Mouse (Mus musculus): ENCODE measurements around the gene Ptpn11. TPM values are rescaled to one million over a fixed set of nuclear protein-coding genes. Genes with fewer than 3 reads are reported as not detected.

Gene Ptpn11
- 6.2 and 6.9 TPM in 2 replicates for polyA plus RNA-seq (2012; rRNA removed)

GRCm38 (mm10) chr5:121190836-121191583 is at the start of gene Ptpn11:
TSS of gene Ptpn11 (minus strand) at chr5:121191397.
- H3K4me1 ChIP-seq (ENCODE audit: control insufficient read depth, insufficient read depth, low read length), result peaks cover 9% of the 10 kb centered on the region
- H3K27me3 ChIP-seq (ENCODE audit: control insufficient read depth, insufficient read depth, low read length), result no peaks in the 10 kb centered on the region
- H3K27ac ChIP-seq (ENCODE audit: control insufficient read depth, insufficient read depth, low read depth, low read length), result peak within 1 kb of the TSS; percentile 55
- peak; percentile 69 for TF ChIP-seq POLR2A (IDR thresholded peaks at IDR 0.05; ENCODE audit: control insufficient read depth, low read depth, low read length)
- no peak for TF ChIP-seq CTCF (IDR thresholded peaks at IDR 0.05; ENCODE audit: control insufficient read depth, insufficient read depth, insufficient replicate concordance, low read depth, low read length)
- H3K4me3 ChIP-seq (ENCODE audit: control insufficient read depth, low read depth, low read length), result peak within 1 kb of the TSS; percentile 88
- H3K36me3 ChIP-seq (ENCODE audit: control insufficient read depth, insufficient read depth, low read length), result no peaks in the 10 kb centered on the region

DNA sequence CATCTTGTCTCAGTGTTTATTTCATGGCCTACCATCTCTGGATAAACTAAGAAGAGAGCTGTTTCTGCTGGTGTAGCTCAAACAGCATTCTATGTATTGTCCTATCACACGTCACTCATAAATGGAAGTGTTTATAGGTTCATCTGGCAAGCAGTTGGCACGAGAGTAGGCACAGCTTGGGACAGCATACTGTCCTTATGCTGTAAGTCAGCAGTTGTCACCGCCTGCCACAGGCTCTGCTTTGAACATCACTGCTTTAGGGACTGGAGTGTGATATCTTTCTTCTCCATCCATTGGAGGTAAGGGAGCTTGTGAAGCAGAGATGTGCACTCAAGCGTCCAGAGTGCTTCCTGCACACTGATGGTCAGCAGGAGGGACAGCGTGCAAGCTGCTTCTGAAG is 48.6 kb upstream of the Ptpn11 start:
- no peak for TF ChIP-seq POLR2A (IDR thresholded peaks at IDR 0.05; ENCODE audit: control insufficient read depth, low read depth, low read length)
- TF ChIP-seq CTCF (IDR thresholded peaks at IDR 0.05; ENCODE audit: control insufficient read depth, insufficient read depth, insufficient replicate concordance, low read depth, low read length), result no peak
- no peak overlapping the region for H3K4me3 ChIP-seq (ENCODE audit: control insufficient read depth, low read depth, low read length)
- H3K4me1 ChIP-seq (ENCODE audit: control insufficient read depth, insufficient read depth, low read length), result no peaks in the 10 kb centered on the region
- H3K36me3 ChIP-seq (ENCODE audit: control insufficient read depth, insufficient read depth, low read length), result no peaks in the 10 kb centered on the region
- H3K27ac ChIP-seq (ENCODE audit: control insufficient read depth, insufficient read depth, low read depth, low read length), result no peak overlapping the region
- H3K27me3 ChIP-seq (ENCODE audit: control insufficient read depth, insufficient read depth, low read length), result no peaks in the 10 kb centered on the region

- H3K27ac ChIP-seq (ENCODE audit: control insufficient read depth, insufficient read depth, low read depth, low read length), result no peak overlapping the region
- H3K27me3 ChIP-seq (ENCODE audit: control insufficient read depth, insufficient read depth, low read length), result no peaks in the 10 kb centered on the region
- H3K36me3 ChIP-seq (ENCODE audit: control insufficient read depth, insufficient read depth, low read length), result no peaks in the 10 kb centered on the region
- no peak overlapping the region for H3K4me3 ChIP-seq (ENCODE audit: control insufficient read depth, low read depth, low read length)
- no peaks in the 10 kb centered on the region for H3K4me1 ChIP-seq (ENCODE audit: control insufficient read depth, insufficient read depth, low read length)
- TF ChIP-seq CTCF (IDR thresholded peaks at IDR 0.05; ENCODE audit: control insufficient read depth, insufficient read depth, insufficient replicate concordance, low read depth, low read length) (no peak), POLR2A (IDR thresholded peaks at IDR 0.05; ENCODE audit: control insufficient read depth, low read depth, low read length) (no peak)
These were observed 47.0 kb upstream of the Ptpn11 start for GRCm38 (mm10) chr5:121238208-121238607.

GRCm38 (mm10) chr5:121236171-121236570 is 45.0 kb upstream of the Ptpn11 start:
- H3K36me3 ChIP-seq (ENCODE audit: control insufficient read depth, insufficient read depth, low read length), result no peaks in the 10 kb centered on the region
- no peak overlapping the region for H3K4me3 ChIP-seq (ENCODE audit: control insufficient read depth, low read depth, low read length)
- H3K4me1 ChIP-seq (ENCODE audit: control insufficient read depth, insufficient read depth, low read length), result no peaks in the 10 kb centered on the region
- H3K27ac ChIP-seq (ENCODE audit: control insufficient read depth, insufficient read depth, low read depth, low read length), result no peak overlapping the region
- no peaks in the 10 kb centered on the region for H3K27me3 ChIP-seq (ENCODE audit: control insufficient read depth, insufficient read depth, low read length)
- TF ChIP-seq POLR2A (IDR thresholded peaks at IDR 0.05; ENCODE audit: control insufficient read depth, low read depth, low read length) (no peak), CTCF (IDR thresholded peaks at IDR 0.05; ENCODE audit: control insufficient read depth, insufficient read depth, insufficient replicate concordance, low read depth, low read length) (no peak)

- no peak overlapping the region for H3K27ac ChIP-seq (ENCODE audit: control insufficient read depth, insufficient read depth, low read depth, low read length)
- no peak for TF ChIP-seq CTCF (IDR thresholded peaks at IDR 0.05; ENCODE audit: control insufficient read depth, insufficient read depth, insufficient replicate concordance, low read depth, low read length)
- no peak for TF ChIP-seq POLR2A (IDR thresholded peaks at IDR 0.05; ENCODE audit: control insufficient read depth, low read depth, low read length)
- H3K27me3 ChIP-seq (ENCODE audit: control insufficient read depth, insufficient read depth, low read length), result no peaks in the 10 kb centered on the region
- peaks cover 3% of the 10 kb centered on the region for H3K4me1 ChIP-seq (ENCODE audit: control insufficient read depth, insufficient read depth, low read length)
- H3K36me3 ChIP-seq (ENCODE audit: control insufficient read depth, insufficient read depth, low read length), result no peaks in the 10 kb centered on the region
- no peak overlapping the region for H3K4me3 ChIP-seq (ENCODE audit: control insufficient read depth, low read depth, low read length)
These were observed 42.5 kb upstream of the Ptpn11 start for GRCm38 (mm10) chr5:121233726-121234125.

DNA sequence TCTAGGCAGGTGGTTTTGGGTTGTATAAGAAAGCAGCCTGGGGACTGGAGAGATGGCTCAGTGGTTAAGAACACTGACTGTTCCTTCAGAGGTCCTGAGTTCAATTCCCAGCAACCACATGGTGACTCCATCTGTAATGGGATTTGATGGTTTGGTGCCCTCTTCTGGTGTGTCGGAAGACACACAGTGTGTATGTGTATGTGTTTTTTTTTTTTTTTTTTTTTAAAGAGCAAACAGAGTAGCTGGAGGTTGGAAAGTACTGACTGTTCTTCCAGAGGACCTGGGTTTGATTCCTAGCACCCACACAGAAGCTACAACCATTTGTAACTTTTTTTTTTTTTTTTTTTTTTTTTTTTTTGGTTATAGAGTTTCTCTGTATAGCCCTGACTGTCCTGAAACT is 41.6 kb upstream of the Ptpn11 start:
- TF ChIP-seq POLR2A (IDR thresholded peaks at IDR 0.05; ENCODE audit: control insufficient read depth, low read depth, low read length) (no peak), CTCF (IDR thresholded peaks at IDR 0.05; ENCODE audit: control insufficient read depth, insufficient read depth, insufficient replicate concordance, low read depth, low read length) (no peak)
- H3K36me3 ChIP-seq (ENCODE audit: control insufficient read depth, insufficient read depth, low read length), result no peaks in the 10 kb centered on the region
- H3K4me1 ChIP-seq (ENCODE audit: control insufficient read depth, insufficient read depth, low read length), result peaks cover 3% of the 10 kb centered on the region
- H3K27ac ChIP-seq (ENCODE audit: control insufficient read depth, insufficient read depth, low read depth, low read length), result no peak overlapping the region
- peak overlapping the region; percentile 27; the same call in 1 of the 2 replicates for H3K4me3 ChIP-seq (ENCODE audit: control insufficient read depth, low read depth, low read length)
- no peaks in the 10 kb centered on the region for H3K27me3 ChIP-seq (ENCODE audit: control insufficient read depth, insufficient read depth, low read length)

DNA sequence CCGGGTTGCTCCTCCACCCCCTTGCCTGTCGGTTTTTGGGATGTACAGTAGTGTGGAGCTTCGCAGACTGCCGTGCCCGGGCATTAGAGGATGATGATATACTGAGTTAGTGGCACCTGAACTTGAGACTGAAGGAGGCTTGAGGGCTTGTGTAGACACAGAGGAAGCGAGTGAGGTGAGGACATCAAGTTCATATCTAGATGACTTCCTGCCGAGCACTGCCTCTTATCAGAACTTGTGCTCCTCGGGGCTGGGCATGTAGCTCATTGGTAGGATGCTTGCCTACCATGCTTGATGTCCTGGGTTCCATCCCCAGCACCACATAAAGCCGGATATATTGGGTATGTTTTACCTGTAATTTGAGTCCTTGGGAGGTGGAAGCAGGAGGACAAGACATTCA is 39.6 kb upstream of the Ptpn11 start:
- TF ChIP-seq CTCF (IDR thresholded peaks at IDR 0.05; ENCODE audit: control insufficient read depth, insufficient read depth, insufficient replicate concordance, low read depth, low read length), result no peak
- no peak for TF ChIP-seq POLR2A (IDR thresholded peaks at IDR 0.05; ENCODE audit: control insufficient read depth, low read depth, low read length)
- H3K36me3 ChIP-seq (ENCODE audit: control insufficient read depth, insufficient read depth, low read length), result no peaks in the 10 kb centered on the region
- H3K27me3 ChIP-seq (ENCODE audit: control insufficient read depth, insufficient read depth, low read length), result no peaks in the 10 kb centered on the region
- peak overlapping the region; percentile 4; the same call in 1 of the 2 replicates for H3K4me3 ChIP-seq (ENCODE audit: control insufficient read depth, low read depth, low read length)
- peaks cover 3% of the 10 kb centered on the region for H3K4me1 ChIP-seq (ENCODE audit: control insufficient read depth, insufficient read depth, low read length)
- H3K27ac ChIP-seq (ENCODE audit: control insufficient read depth, insufficient read depth, low read depth, low read length), result no peak overlapping the region

Measured in testis, adult 2 months (tissue).